Mouse (Mus musculus) embryonic facial prominence, embryonic 15.5 days (tissue): ENCODE data around the gene Neurl1b. TPM values are rescaled to one million over a fixed set of nuclear protein-coding genes. Genes with fewer than 3 reads are reported as not detected.

Experiments used
- ATAC-seq: fragments of 200-750 bp; cut with Nextera tagmentation; 2 replicates; pipeline ENCODE4 v1.8.0; 2017; ENCODE audit warnings: low read depth, moderate TSS enrichment; ENCODE audit not compliant: insufficient number of reproducible peaks, low FRiP score, low TSS enrichment
- H3K27ac ChIP-seq: fragments of 300-500 bp; sonication (generic); replicated peaks from 2 replicates; pipeline ENCODE4 v1.5.1; 2015; ENCODE audit warnings: mild to moderate bottlenecking, inconsistent platforms
- H3K27me3 ChIP-seq: fragments of 300-500 bp; sonication (generic); 2 replicates; pipeline ENCODE4 v1.6.1; 2015; ENCODE audit warnings: inconsistent platforms
- H3K36me3 ChIP-seq: fragments of 300-500 bp; sonication (generic); 2 replicates; pipeline ENCODE4 v1.6.1; 2015; ENCODE audit warnings: mild to moderate bottlenecking, inconsistent platforms
- H3K4me1 ChIP-seq: fragments of 300-500 bp; sonication (generic); 2 replicates; pipeline ENCODE4 v1.6.1; 2015; ENCODE audit warnings: inconsistent platforms
- H3K4me2 ChIP-seq: fragments of 300-500 bp; sonication (generic); replicated peaks from 2 replicates; pipeline ENCODE4 v1.6.1; 2015; ENCODE audit warnings: mild to moderate bottlenecking, inconsistent platforms
- H3K4me3 ChIP-seq: fragments of 300-500 bp; sonication (generic); replicated peaks from 2 replicates; pipeline ENCODE4 v1.5.1; 2015; ENCODE audit warnings: mild to moderate bottlenecking, inconsistent platforms
- H3K9ac ChIP-seq: fragments of 300-500 bp; sonication (generic); 2 replicates; pipeline ENCODE4 v1.6.1; 2015; ENCODE audit warnings: inconsistent platforms
- H3K9me3 ChIP-seq: fragments of 300-500 bp; sonication (generic); replicated peaks from 2 replicates; pipeline ENCODE4 v1.6.1; 2016; ENCODE audit warnings: inconsistent platforms
- WGBS: fragments of 180-500 bp; shearing (Covaris S2); methylation state at CpG from one replicate; pipeline ENCODE4 v1.1.7; 2015; 5-methylcytosine and 5-hydroxymethylcytosine counted together
- polyA plus RNA-seq: library from polyadenylated mRNA; unstranded; fragments of >200 nt; fragmentation: Nextera tagmentation; extraction: Ambion mirVana; gene quantifications from 2 replicates; pipeline ENCODE4 v1.2.1, GENCODE M21; 2015

The Neurl1b gene
- 1.2 and 1.3 TPM in 2 replicates for polyA plus RNA-seq

GRCm38 (mm10) chr17:26414523-26415354 lies at the start of gene Neurl1b:
Neurl1b (plus strand) TSS chr17:26414829.
- Histone ChIP-seq H3K27me3 (peaks cover 42% of the 10 kb centered on the region), H3K36me3 (no peaks in the 10 kb centered on the region), H3K27ac (no peak within 1 kb of the TSS), H3K4me1 (peaks cover 15% of the 10 kb centered on the region; the same call in 1 of the 2 replicates), H3K9ac (peak within 1 kb of the TSS; percentile 69), H3K9me3 (no peaks in the 10 kb centered on the region), H3K4me2 (peak within 1 kb of the TSS; percentile 99), H3K4me3 (peak within 1 kb of the TSS; percentile 72)
- no peak for ATAC-seq
- under 1% methylated on average over 89 of the region's 105 CpGs for WGBS

DNA sequence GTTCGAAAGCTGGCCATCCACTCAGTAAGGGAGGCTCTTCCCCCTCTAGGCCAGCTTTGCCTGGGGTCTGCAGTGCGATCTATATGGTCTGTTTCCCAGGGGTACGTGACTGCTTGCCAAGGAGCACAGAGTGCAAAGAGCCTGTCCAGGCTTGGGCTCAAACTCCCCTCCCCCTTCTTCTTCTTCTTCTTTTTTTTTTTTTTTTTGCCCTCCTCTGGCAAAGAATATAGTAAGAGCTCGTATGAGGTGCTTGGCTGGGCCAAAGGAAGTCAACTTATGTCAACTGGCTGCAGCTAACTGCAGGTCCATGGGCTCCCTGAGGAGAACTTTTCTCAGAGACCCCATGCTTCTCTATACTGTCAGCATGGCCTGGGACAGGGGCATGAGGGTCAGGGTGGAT lies 47.8 kb upstream of the Neurl1b start:
- no peak for ATAC-seq
- Histone ChIP-seq H3K9me3 (no peaks in the 10 kb centered on the region), H3K27ac (no peak overlapping the region), H3K36me3 (no peaks in the 10 kb centered on the region), H3K27me3 (no peaks in the 10 kb centered on the region), H3K4me2 (no peak overlapping the region), H3K4me3 (no peak overlapping the region), H3K9ac (no peak overlapping the region), H3K4me1 (peaks cover 36% of the 10 kb centered on the region)
- WGBS = 72% methylated on average over 4 of the region's 4 CpGs

DNA sequence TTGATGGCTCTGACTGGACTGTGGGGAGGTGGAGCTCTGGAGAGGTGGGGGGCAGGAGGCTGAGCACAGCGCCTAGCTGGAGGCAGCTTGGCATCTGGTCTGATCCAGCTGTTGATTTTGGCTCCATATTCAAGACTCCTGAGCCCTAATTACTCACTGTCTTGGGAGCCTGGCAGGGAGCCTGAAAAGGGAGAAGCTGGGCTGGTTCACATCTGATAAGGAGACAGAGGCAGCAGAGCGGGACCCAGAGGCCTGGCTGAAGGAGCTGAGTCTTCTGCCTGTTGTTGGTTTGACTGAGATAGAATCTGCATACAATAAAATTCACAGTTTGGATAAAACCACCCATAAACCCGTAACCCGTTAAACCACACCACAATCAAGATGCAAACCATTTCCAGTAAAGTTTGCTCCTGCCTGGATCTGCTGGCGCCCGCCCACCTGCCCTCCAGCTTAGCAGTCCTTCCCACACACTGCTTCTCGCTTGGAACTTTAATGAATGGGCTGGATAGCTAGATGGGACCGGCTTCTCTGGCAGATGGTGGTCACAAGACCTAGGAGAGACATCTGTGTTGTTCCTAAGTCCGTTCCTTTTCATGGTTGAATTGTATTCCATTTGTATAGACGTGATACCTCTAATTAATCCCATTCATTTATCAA lies 46.2 kb upstream of the Neurl1b start:
- Histone ChIP-seq H3K9ac (no peak overlapping the region), H3K27ac (no peak overlapping the region), H3K4me2 (no peak overlapping the region), H3K36me3 (no peaks in the 10 kb centered on the region), H3K4me3 (no peak overlapping the region), H3K4me1 (peaks cover 23% of the 10 kb centered on the region), H3K27me3 (no peaks in the 10 kb centered on the region), H3K9me3 (no peaks in the 10 kb centered on the region)
- WGBS = 41% methylated on average over 10 of the region's 10 CpGs
- peak; percentile 49 for ATAC-seq

DNA sequence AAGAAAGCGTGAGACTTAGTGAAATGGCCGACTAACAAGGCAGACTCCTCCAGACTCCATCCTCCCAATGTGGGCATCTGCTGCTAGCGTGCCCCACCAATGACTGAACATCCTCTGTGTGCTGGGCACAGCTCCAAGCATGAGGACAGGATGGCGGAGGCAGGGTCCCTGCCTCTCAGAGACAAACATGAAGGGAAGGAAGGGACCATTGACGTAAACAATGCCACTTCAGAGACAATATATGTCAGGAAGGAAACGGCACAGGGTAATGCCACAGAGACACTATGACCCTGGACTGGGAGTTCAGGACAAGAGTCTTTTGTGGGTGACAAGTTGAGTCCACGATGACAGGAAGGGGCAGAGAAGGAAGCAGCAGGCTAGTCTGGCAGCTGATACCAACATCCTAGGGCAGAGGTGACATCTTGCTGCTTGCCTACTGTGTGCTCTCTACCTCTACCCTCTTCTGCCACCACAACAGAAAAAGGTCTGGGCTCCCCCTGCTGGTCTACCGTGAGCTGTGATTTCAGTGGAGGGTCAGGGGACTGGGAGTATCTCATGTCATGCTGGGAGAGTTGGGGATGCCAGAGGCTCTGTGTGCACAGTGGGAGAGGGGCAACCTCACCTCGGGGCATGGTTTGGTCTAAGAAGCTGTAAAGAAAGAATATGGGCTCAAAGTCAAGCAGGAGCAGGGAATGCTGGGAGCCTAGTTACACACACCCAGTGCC lies 43.9 kb upstream of the Neurl1b start:
- H3K4me2 ChIP-seq = no peak overlapping the region
- peaks cover 23% of the 10 kb centered on the region for H3K4me1 ChIP-seq
- no peaks in the 10 kb centered on the region for H3K36me3 ChIP-seq
- no peak for ATAC-seq
- H3K9me3 ChIP-seq = no peaks in the 10 kb centered on the region
- peak overlapping the region; percentile 13; the same call in 1 of the 2 replicates for H3K27ac ChIP-seq
- H3K9ac ChIP-seq = no peak overlapping the region
- H3K27me3 ChIP-seq = no peaks in the 10 kb centered on the region
- 41% methylated on average over 9 of the region's 9 CpGs for WGBS
- H3K4me3 ChIP-seq = no peak overlapping the region

DNA sequence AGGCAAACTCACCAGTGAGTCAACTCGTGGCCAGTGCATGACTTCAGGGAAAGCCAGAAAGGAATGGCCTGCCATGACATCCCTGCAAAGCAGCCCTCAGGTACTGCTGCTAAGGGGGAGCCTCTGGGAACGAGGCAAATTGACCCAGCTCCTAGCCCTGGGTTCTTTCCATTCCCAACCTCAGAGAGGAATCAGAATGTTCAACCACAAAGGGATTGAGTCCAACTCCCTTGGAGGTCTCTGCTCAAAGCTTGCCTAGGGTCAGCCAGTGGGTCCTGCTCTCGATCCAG lies 43.4 kb upstream of the Neurl1b start:
- ATAC-seq = no peak

DNA sequence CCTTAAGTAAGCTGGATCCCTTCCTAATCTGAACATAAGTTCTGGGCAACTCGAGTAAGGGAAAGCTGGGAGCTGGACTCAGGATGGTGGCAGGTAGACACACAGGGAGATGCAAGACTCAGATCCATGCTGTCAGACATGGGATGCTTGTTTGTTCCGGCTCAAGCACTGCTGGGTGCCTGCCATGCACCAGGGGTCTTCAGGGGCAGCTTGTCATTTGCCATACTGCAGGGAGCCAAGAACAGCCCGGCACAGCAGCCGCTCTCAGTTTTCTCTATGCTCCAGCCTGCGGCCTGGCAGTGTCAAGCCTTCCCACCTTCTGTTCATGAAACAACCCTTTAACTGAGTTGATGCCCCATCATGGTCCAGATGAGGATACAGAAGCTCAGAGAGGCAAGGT lies 41.4 kb upstream of the Neurl1b start:
- peaks cover 25% of the 10 kb centered on the region for H3K4me1 ChIP-seq
- no peak for ATAC-seq
- no peak overlapping the region for H3K27ac ChIP-seq
- 65% methylated on average over 5 of the region's 5 CpGs for WGBS
- H3K4me3 ChIP-seq = no peak overlapping the region
- H3K27me3 ChIP-seq = no peaks in the 10 kb centered on the region
- H3K4me2 ChIP-seq = no peak overlapping the region
- H3K9me3 ChIP-seq = no peaks in the 10 kb centered on the region
- H3K9ac ChIP-seq = no peak overlapping the region
- no peaks in the 10 kb centered on the region for H3K36me3 ChIP-seq

More for the DNA sequence above, 43.4 kb upstream of the Neurl1b start:
- Histone ChIP-seq H3K4me2 (no peak overlapping the region), H3K36me3 (no peaks in the 10 kb centered on the region), H3K9me3 (no peaks in the 10 kb centered on the region), H3K27ac (peak overlapping the region; percentile 13; the same call in 1 of the 2 replicates), H3K9ac (no peak overlapping the region), H3K4me1 (peaks cover 24% of the 10 kb centered on the region), H3K27me3 (no peaks in the 10 kb centered on the region), H3K4me3 (no peak overlapping the region)
- 53% methylated on average over 3 of the region's 3 CpGs for WGBS

DNA sequence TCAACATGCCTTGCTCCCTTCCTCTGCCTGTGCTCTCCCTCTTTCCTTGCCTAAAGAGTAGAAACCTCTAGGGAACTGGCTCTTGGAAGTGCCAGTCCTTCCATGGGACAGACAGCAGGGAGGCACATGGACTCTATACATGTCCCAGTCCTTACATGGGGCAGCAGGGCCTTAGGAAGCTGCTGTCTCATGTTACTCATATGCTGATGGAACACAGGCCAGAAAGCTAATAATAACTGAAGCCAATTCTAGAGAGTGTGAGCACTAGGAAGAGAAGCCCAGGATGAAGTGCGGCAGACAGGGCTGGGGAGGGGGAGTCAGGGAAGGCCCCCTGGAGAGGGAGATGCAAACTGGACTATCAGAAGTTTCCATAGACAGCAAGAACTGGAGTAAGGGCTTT lies 38.2 kb upstream of the Neurl1b start:
- Histone ChIP-seq H3K27ac (no peak overlapping the region), H3K4me2 (no peak overlapping the region), H3K27me3 (no peaks in the 10 kb centered on the region), H3K4me1 (peaks cover 21% of the 10 kb centered on the region), H3K36me3 (no peaks in the 10 kb centered on the region), H3K9me3 (no peaks in the 10 kb centered on the region), H3K4me3 (no peak overlapping the region), H3K9ac (no peak overlapping the region)
- WGBS = 35% methylated on average over 1 of the region's 1 CpGs
- no peak for ATAC-seq

- no peak overlapping the region for H3K9ac ChIP-seq
- no peak overlapping the region for H3K27ac ChIP-seq
- H3K4me1 ChIP-seq = peaks cover 29% of the 10 kb centered on the region
- no peaks in the 10 kb centered on the region for H3K27me3 ChIP-seq
- WGBS = 79% methylated on average over 4 of the region's 4 CpGs
- ATAC-seq = no peak
- H3K4me3 ChIP-seq = no peak overlapping the region
- no peaks in the 10 kb centered on the region for H3K36me3 ChIP-seq
- H3K4me2 ChIP-seq = no peak overlapping the region
- no peaks in the 10 kb centered on the region for H3K9me3 ChIP-seq
These were observed 37.5 kb upstream of the Neurl1b start for GRCm38 (mm10) chr17:26376994-26377744.

DNA sequence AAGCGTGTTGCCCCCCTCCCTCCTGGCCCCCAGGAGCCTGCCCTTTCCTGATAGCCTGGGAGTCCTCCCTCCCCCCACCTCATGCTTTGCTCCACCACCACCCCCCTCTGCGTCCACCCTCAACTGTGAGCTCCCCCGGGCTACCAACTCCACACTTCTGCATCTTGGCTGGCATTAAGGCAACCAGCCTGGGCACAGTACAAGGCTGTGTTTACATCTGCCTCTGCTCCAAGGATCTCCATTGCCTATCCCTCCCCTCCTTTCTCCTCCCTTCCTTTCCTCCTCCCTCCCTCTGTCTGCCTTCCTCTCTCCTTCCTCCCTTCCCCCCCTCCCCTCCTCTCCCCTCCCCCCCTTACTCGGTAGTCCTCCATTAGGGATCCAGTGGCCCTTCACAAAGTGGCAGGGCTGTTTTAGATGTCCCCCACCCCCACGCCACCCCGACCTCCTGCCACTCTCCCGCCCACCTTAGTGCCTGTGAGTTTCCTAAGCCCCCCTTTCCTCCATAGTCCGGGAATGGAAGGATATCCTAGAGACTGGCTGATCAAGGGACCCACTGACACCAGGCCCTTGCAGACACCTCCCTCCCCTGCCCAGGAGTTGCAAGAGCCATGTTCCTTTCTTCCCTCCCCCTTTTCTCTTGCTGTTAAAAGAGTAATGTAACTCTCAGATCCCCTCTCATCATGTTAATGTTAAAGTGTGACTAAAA lies 34.2 kb upstream of the Neurl1b start:
- WGBS = 48% methylated on average over 7 of the region's 8 CpGs
- peak overlapping the region; percentile 65 for H3K27ac ChIP-seq

DNA sequence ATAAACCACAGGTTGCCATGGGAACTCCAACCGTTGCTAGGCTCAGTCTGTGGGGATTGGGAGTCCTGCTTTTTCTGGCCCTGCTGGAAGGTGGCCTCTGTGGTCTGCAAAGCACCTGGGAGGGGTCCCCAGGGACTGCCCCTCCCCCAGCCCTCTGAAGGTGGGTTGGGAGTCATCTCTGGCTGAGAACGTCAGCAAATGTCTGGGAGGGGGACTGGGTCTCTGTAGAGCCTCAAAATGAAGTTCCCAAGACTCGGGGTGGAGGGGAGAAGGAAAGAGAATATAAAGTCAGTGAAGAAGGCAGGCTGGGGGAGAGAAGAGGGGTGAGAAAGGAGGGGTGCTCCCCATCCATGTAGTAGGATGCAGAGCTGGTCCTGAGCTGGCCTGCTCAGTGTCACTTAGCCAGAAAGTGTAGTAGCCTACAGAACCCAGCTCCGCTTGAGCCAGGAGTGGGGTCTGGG lies 33.6 kb upstream of the Neurl1b start:
- WGBS = 33% methylated on average over 4 of the region's 4 CpGs
- H3K4me1 ChIP-seq = peaks cover 32% of the 10 kb centered on the region
- no peak overlapping the region for H3K4me3 ChIP-seq
- no peak overlapping the region for H3K9ac ChIP-seq
- H3K36me3 ChIP-seq = no peaks in the 10 kb centered on the region
- 0 out of 2 replicates have a peak overlapping the region, but pooled peaks have one; percentile 27 for H3K4me2 ChIP-seq
- H3K27ac ChIP-seq = peak overlapping the region; percentile 65
- no peaks in the 10 kb centered on the region for H3K9me3 ChIP-seq
- ATAC-seq = peak; percentile 69
- no peaks in the 10 kb centered on the region for H3K27me3 ChIP-seq

More for the DNA sequence above, 34.2 kb upstream of the Neurl1b start:
- no peak for ATAC-seq
- no peaks in the 10 kb centered on the region for H3K27me3 ChIP-seq
- H3K36me3 ChIP-seq = no peaks in the 10 kb centered on the region
- peak overlapping the region; percentile 27; the same call in 1 of the 2 replicates for H3K4me2 ChIP-seq
- H3K9ac ChIP-seq = no peak overlapping the region
- no peak overlapping the region for H3K4me3 ChIP-seq
- H3K4me1 ChIP-seq = peaks cover 32% of the 10 kb centered on the region
- H3K9me3 ChIP-seq = no peaks in the 10 kb centered on the region
